Mouse (Mus musculus) heart, postnatal 0 days (tissue): Measurements from ENCODE around the gene Edem1. TPM values are rescaled to one million over a fixed set of nuclear protein-coding genes. Genes with fewer than 3 reads are reported as not detected.

Source experiments
- ATAC-seq: fragments of 200-750 bp; cut with Nextera tagmentation; 2 replicates; pipeline ENCODE4 v1.8.0; 2017; ENCODE audit warnings: low read depth, moderate number of reproducible peaks, moderate library complexity; ENCODE audit not compliant: insufficient read depth
- DNase-seq: peaks from one replicate; pipeline ENCODE4 v3.0.0-alpha.2; 2016; ENCODE audit warnings: low spot score
- H3K27ac ChIP-seq: fragments of 300-500 bp; sonication (generic); 2 replicates; pipeline ENCODE4 v1.5.1; 2014; ENCODE audit warnings: low read depth, mild to moderate bottlenecking
- H3K27me3 ChIP-seq: fragments of 300-500 bp; sonication (generic); 2 replicates; pipeline ENCODE4 v1.6.1; 2014; ENCODE audit warnings: low read length, mixed read lengths; ENCODE audit not compliant: control insufficient read depth, insufficient read depth
- H3K36me3 ChIP-seq: fragments of 300-500 bp; sonication (generic); replicated peaks from 2 replicates; pipeline ENCODE4 v1.6.1; 2014; ENCODE audit warnings: low read length, mixed read lengths; ENCODE audit not compliant: control insufficient read depth, insufficient read depth
- H3K4me1 ChIP-seq: fragments of 300-500 bp; sonication (generic); 2 replicates; pipeline ENCODE4 v1.6.1; 2014; ENCODE audit warnings: antibody characterized with exemption; ENCODE audit not compliant: control insufficient read depth, insufficient read depth
- H3K4me2 ChIP-seq: fragments of 300-500 bp; sonication (generic); 2 replicates; pipeline ENCODE4 v1.6.1; 2014; ENCODE audit warnings: low read depth, mild to moderate bottlenecking, low read length, moderate library complexity
- H3K4me3 ChIP-seq: fragments of 300-500 bp; sonication (generic); 2 replicates; pipeline ENCODE4 v1.5.1; 2014; ENCODE audit warnings: low read depth, low read length
- H3K9ac ChIP-seq: fragments of 300-500 bp; sonication (generic); replicated peaks from 2 replicates; pipeline ENCODE4 v1.6.1; 2014; ENCODE audit warnings: low read depth, low read length, mixed read lengths
- H3K9me3 ChIP-seq: fragments of 300-500 bp; sonication (generic); replicated peaks from 2 replicates; pipeline ENCODE4 v1.6.1; 2016; ENCODE audit warnings: low read length; ENCODE audit not compliant: control insufficient read depth
- CTCF ChIP-seq: IDR thresholded peaks from 2 replicates; pipeline ENCODE4 v1.5.1; 2016; ENCODE audit warnings: antibody characterized with exemption, control low read depth, low read depth
- EP300 ChIP-seq: IDR thresholded peaks from 2 replicates; pipeline ENCODE4 v1.6.1; 2016; ENCODE audit warnings: antibody characterized with exemption, low read depth
- WGBS: fragments of 180-500 bp; shearing (Covaris S2); extraction: QIAGEN DNeasy Blood & Tissue Kit; methylation state at CpG from one replicate; pipeline ENCODE4 v1.1.7; 2014; 5-methylcytosine and 5-hydroxymethylcytosine counted together
- polyA plus RNA-seq: library from polyadenylated mRNA; unstranded; fragments of >200 nt; fragmentation: Nextera tagmentation; extraction: Ambion mirVana; gene quantifications from 2 replicates; pipeline ENCODE4 v1.2.1, GENCODE M21; 2015
- total RNA-seq: library from RNA; depleted of rRNA; stranded (reverse); fragments of >200 nt; gene quantifications from 2 replicates; pipeline ENCODE4 v1.2.3, GENCODE M21; 2014; ENCODE audit warnings: low replicate concordance

Gene Edem1
- total and polyA plus RNA-seq, 2 experiments from 2014 or later: 5.9 to 19.8 TPM

- H3K9ac ChIP-seq: no peak overlapping the region
- ATAC-seq: no peak
- H3K4me1 ChIP-seq: no peaks in the 10 kb centered on the region
- TF ChIP-seq EP300 (no peak), CTCF (no peak)
- H3K4me3 ChIP-seq: no peak overlapping the region
- H3K36me3 ChIP-seq: no peaks in the 10 kb centered on the region
- no peaks in the 10 kb centered on the region for H3K27me3 ChIP-seq
- no peak for DNase-seq
- no peak overlapping the region for H3K4me2 ChIP-seq
- H3K27ac ChIP-seq: peak overlapping the region; percentile 33; the same call in 1 of the 2 replicates
- H3K9me3 ChIP-seq: peaks cover 7% of the 10 kb centered on the region; the same call in 1 of the 2 replicates
- 38% methylated on average over 2 of the region's 2 CpGs for WGBS
Measured at GRCm38 (mm10) chr6:108876486-108876885, 48.0 kb downstream of the Edem1 start.

GRCm38 (mm10) chr6:108880368-108881013, 52.0 kb downstream of the Edem1 start:
- H3K9me3 ChIP-seq: peaks cover 7% of the 10 kb centered on the region; the same call in 1 of the 2 replicates
- H3K27me3 ChIP-seq: no peaks in the 10 kb centered on the region
- H3K9ac ChIP-seq: no peak overlapping the region
- no peaks in the 10 kb centered on the region for H3K4me1 ChIP-seq
- no peak overlapping the region for H3K27ac ChIP-seq
- TF ChIP-seq EP300: no peak
- no peak for TF ChIP-seq CTCF
- DNase-seq: no peak
- H3K4me2 ChIP-seq: no peak overlapping the region
- WGBS: 54% methylated on average over 4 of the region's 4 CpGs
- no peak for ATAC-seq
- no peak overlapping the region for H3K4me3 ChIP-seq
- H3K36me3 ChIP-seq: no peaks in the 10 kb centered on the region

GRCm38 (mm10) chr6:108881074-108881473, 52.6 kb downstream of the Edem1 start:
- TF ChIP-seq CTCF: 0 out of 2 replicates have a peak, but pooled peaks have one; percentile 7
- TF ChIP-seq EP300: no peak

GRCm38 (mm10) chr6:108883826-108884225, 55.4 kb downstream of the Edem1 start:
- WGBS: 88% methylated on average over 2 of the region's 2 CpGs
- Histone ChIP-seq H3K36me3 (no peaks in the 10 kb centered on the region), H3K9ac (no peak overlapping the region), H3K27me3 (no peaks in the 10 kb centered on the region), H3K4me1 (no peaks in the 10 kb centered on the region), H3K9me3 (peaks cover 7% of the 10 kb centered on the region; the same call in 1 of the 2 replicates), H3K27ac (no peak overlapping the region), H3K4me2 (no peak overlapping the region), H3K4me3 (no peak overlapping the region)
- TF ChIP-seq EP300: no peak
- no peak for TF ChIP-seq CTCF
- DNase-seq (no peak), ATAC-seq (no peak)

More at GRCm38 (mm10) chr6:108881074-108881473, 52.6 kb downstream of the Edem1 start:
- Histone ChIP-seq H3K36me3 (no peaks in the 10 kb centered on the region), H3K4me1 (no peaks in the 10 kb centered on the region), H3K27ac (no peak overlapping the region), H3K4me2 (no peak overlapping the region), H3K27me3 (no peaks in the 10 kb centered on the region), H3K9me3 (peaks cover 7% of the 10 kb centered on the region; the same call in 1 of the 2 replicates), H3K9ac (no peak overlapping the region), H3K4me3 (no peak overlapping the region)
- no peak for DNase-seq
- WGBS: 82% methylated on average over 4 of the region's 4 CpGs
- ATAC-seq: no peak

GRCm38 (mm10) chr6:108884603-108885002, 56.2 kb downstream of the Edem1 start:
- no peaks in the 10 kb centered on the region for H3K36me3 ChIP-seq
- TF ChIP-seq CTCF (no peak), EP300 (no peak)
- WGBS: 55% methylated on average over 5 of the region's 5 CpGs

DNA sequence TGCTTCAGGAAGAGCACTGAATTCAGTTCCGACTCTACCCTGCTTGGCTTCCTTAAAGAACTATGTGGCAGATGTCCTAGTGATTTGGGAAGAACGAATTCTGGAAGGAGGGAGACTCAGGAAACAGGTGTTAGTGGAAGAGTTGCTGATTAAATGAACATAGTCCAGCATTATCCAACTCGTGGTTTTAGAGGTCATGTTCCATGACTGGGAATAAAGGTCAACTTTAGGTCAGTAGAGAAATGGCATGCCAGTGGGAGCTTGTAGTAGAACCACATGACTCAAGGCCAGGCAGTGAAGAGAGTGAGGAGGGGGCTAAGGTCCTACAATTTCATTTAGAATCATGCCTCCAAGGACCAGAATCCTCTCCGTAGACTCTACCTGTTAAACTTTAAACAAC, 57.9 kb downstream of the Edem1 start:
- Histone ChIP-seq H3K4me3 (no peak overlapping the region), H3K9me3 (no peaks in the 10 kb centered on the region), H3K9ac (no peak overlapping the region), H3K36me3 (no peaks in the 10 kb centered on the region), H3K27ac (no peak overlapping the region), H3K4me2 (no peak overlapping the region), H3K27me3 (no peaks in the 10 kb centered on the region), H3K4me1 (no peaks in the 10 kb centered on the region)
- DNase-seq (no peak), ATAC-seq (no peak)
- TF ChIP-seq EP300 (no peak), CTCF (no peak)
- WGBS: 48% methylated on average over 4 of the region's 4 CpGs

More at GRCm38 (mm10) chr6:108884603-108885002, 56.2 kb downstream of the Edem1 start:
- ATAC-seq (no peak), DNase-seq (no peak)
- Histone ChIP-seq H3K27ac (no peak overlapping the region), H3K4me3 (no peak overlapping the region), H3K9ac (no peak overlapping the region), H3K27me3 (no peaks in the 10 kb centered on the region), H3K4me1 (no peaks in the 10 kb centered on the region), H3K9me3 (peaks cover 3% of the 10 kb centered on the region; the same call in 1 of the 2 replicates), H3K4me2 (no peak overlapping the region)
